29 mouse cellular contexts compared by ENCODE assay signal in the genomic region with DNA sequence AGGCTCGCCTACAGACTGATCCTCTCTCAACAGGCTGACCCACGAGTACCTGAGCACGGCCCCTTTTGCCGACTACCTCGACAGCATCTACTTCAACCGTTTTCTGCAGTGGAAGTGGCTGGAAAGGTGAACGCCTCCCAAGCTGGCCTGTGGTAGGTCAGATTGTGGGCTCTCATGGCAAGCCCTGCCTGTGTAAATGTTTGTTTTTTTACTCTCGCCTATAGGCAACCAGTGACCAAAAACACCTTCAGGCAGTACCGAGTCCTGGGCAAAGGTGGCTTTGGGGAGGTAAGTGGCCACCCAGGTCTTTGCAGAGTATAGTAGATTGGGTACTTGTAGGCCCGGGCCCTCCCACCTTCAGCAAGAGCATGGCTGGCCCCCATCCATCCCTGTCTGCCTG. TPM values are rescaled to one million over a fixed set of nuclear protein-coding genes. Genes with fewer than 3 reads are reported as not detected.
A peak's percentile ranks its signal among the peaks of the same experiment; 100 is the strongest.
DNase-seq lines count a peak whose midpoint lies in the region; ATAC-seq and TF ChIP-seq lines count a peak whose summit lies in the region.
"Had no signal": no experiment of that assay in that cellular context is flagged by ENCODE, and none has a peak within 500 bp of the region (broad histone marks: within the 10 kb centered on the region; RNA-seq: fewer than 3 reads in every experiment).

No protein-coding gene starts in this region.

- TF ChIP-seq POLR2A in heart, adult 2 months (IDR thresholded peaks at IDR 0.05; ENCODE audit: insufficient read depth, low read depth, low read length), result no peak
- no peak for TF ChIP-seq POLR2A in myocyte (IDR thresholded peaks at IDR 0.05; ENCODE audit: insufficient read length, low read depth)

- H3K4me1 ChIP-seq in heart, embryonic 15.5 days (replicated peaks), result peaks cover 48% of the 10 kb centered on the region
- H3K4me1 ChIP-seq in heart, adult 2 months (ENCODE audit: control insufficient read depth, insufficient read depth, low read length), result peaks cover 23% of the 10 kb centered on the region

- WGBS in heart, embryonic 15.5 days, result 88% methylated on average over 10 of the region's 10 CpGs
- 91% methylated on average over 10 of the region's 10 CpGs for WGBS in heart, adult 2 months

- H3K9ac ChIP-seq in heart, embryonic 15.5 days, result no peak overlapping the region
- no peak overlapping the region for H3K9ac ChIP-seq in heart, adult 2 months (ENCODE audit: low read depth, low read length)
- H3K9ac ChIP-seq: hindbrain, embryonic 13.5 days; kidney, embryonic 15.5 days; liver, embryonic 13.5 days; midbrain, embryonic 12.5 days had no signal

- no peak overlapping the region for H3ac ChIP-seq in myocyte (ENCODE audit: control insufficient read depth, insufficient read length)

- no peak for ATAC-seq in heart, embryonic 15.5 days (replicated peaks; ENCODE audit: insufficient number of reproducible peaks, insufficient read depth, low FRiP score, low read depth)
- ATAC-seq: forebrain, embryonic 14.5 days had no signal

- no peaks in the 10 kb centered on the region for H3K9me3 ChIP-seq in heart, embryonic 15.5 days (replicated peaks)
- H3K9me3 ChIP-seq: G1E; heart, embryonic 10.5 days; hindbrain, embryonic 13.5 days; kidney, embryonic 15.5 days; liver, embryonic 13.5 days; midbrain, embryonic 12.5 days had no signal

- H3K4me2 ChIP-seq in heart, embryonic 15.5 days, result no peak overlapping the region
- peak overlapping the region; percentile 56 for H3K4me2 ChIP-seq in myocyte (ENCODE audit: low read depth)
- H3K4me2 ChIP-seq: hindbrain, embryonic 13.5 days; kidney, embryonic 15.5 days; liver, embryonic 13.5 days; midbrain, embryonic 12.5 days had no signal

- intact Hi-C loops in heart, adult 2 months (cut with DNase I), result no loop called here

- H3K36me3 ChIP-seq in heart, embryonic 15.5 days, result peaks cover 40% of the 10 kb centered on the region
- peaks cover 6% of the 10 kb centered on the region; the same call in 1 of the 2 replicates for H3K36me3 ChIP-seq in heart, adult 2 months (ENCODE audit: control insufficient read depth, insufficient read depth, low read length)
- H3K36me3 ChIP-seq in myocyte (ENCODE audit: control insufficient read depth, insufficient read depth), result peaks cover 5% of the 10 kb centered on the region

- H3K27ac ChIP-seq in heart, embryonic 15.5 days, result peak overlapping the region; percentile 73
- no peak overlapping the region for H3K27ac ChIP-seq in heart, adult 2 months
- H3K27ac ChIP-seq: heart, embryonic 10.5 days; hindbrain, embryonic 13.5 days; kidney, embryonic 15.5 days; left cerebral cortex, adult 2 months; liver, embryonic 13.5 days; midbrain, embryonic 12.5 days had no signal

- H3K79me2 ChIP-seq in heart, adult 2 months (replicated peaks; ENCODE audit: control insufficient read depth, insufficient read depth, low read length), result peaks cover 3% of the 10 kb centered on the region
- H3K79me2 ChIP-seq in myocyte (ENCODE audit: control insufficient read depth, insufficient read depth), result peaks cover 27% of the 10 kb centered on the region

- H3K4me3 ChIP-seq in heart, embryonic 15.5 days, result no peak overlapping the region
- H3K4me3 ChIP-seq in heart, adult 2 months, result no peak overlapping the region
- no peak overlapping the region for H3K4me3 ChIP-seq in myocyte
- H3K4me3 ChIP-seq: heart, embryonic 10.5 days; hindbrain, embryonic 13.5 days; kidney, embryonic 15.5 days; left cerebral cortex, adult 2 months; liver, embryonic 13.5 days; midbrain, embryonic 12.5 days had no signal

- no peak for DNase-seq in heart, adult 2 months
- DNase-seq in lung, postnatal 36 days, result peak; percentile 44
- no peak for DNase-seq in lung, postnatal 10 days
- no peak for DNase-seq in thymus, postnatal 25 days
- no peak for DNase-seq in thymus, postnatal 0 days (ENCODE audit: low spot score)
- DNase-seq: cerebellum, adult 8-10 months; liver, embryonic 13.5 days; retina, postnatal 1 day; right cerebral cortex, postnatal 14 days; thymus, adult 18-20 months; thymus, postnatal 4 days had no signal

- TF ChIP-seq CTCF in heart, adult 2 months (IDR thresholded peaks at IDR 0.05), result no peak

- H3K27me3 ChIP-seq in heart, embryonic 15.5 days, result no peaks in the 10 kb centered on the region
- H3K27me3 ChIP-seq in heart, adult 2 months (ENCODE audit: control insufficient read depth, insufficient read depth, low read length), result no peaks in the 10 kb centered on the region
- H3K27me3 ChIP-seq in myocyte (ENCODE audit: control insufficient read depth, insufficient read depth, insufficient read length), result no peaks in the 10 kb centered on the region
- H3K27me3 ChIP-seq: hindbrain, embryonic 13.5 days; kidney, embryonic 15.5 days; liver, embryonic 13.5 days; midbrain, embryonic 12.5 days had no signal

- no peak for TF ChIP-seq EP300 in heart, adult 2 months (IDR thresholded peaks at IDR 0.05; ENCODE audit: insufficient read depth, low read depth, low read length)

TF ChIP-seq in myocyte, 11 proteins besides CTCF, POLR2A, EP300 and RAD21:
- TF ChIP-seq CEBPB (IDR thresholded peaks at IDR 0.05; ENCODE audit: insufficient read depth, poor library complexity, severe bottlenecking) (no peak), MYOD1 (IDR thresholded peaks at IDR 0.05; ENCODE audit: control insufficient read depth in 1 of 3, insufficient read length in 2 of 3, low read depth in 2 of 3) (no peak), TCF12 (IDR thresholded peaks at IDR 0.05; ENCODE audit: insufficient read depth, poor library complexity, severe bottlenecking) (no peak), USF1 (IDR thresholded peaks at IDR 0.05; ENCODE audit: low read depth) (no peak), REST (IDR thresholded peaks at IDR 0.05; ENCODE audit: insufficient read depth, insufficient read length) (no peak), MAX (IDR thresholded peaks at IDR 0.05; ENCODE audit: low read depth) (no peak), E2F4 (IDR thresholded peaks at IDR 0.05; ENCODE audit: insufficient read depth) (no peak), SRF (IDR thresholded peaks at IDR 0.05; ENCODE audit: control insufficient read depth, insufficient read length, low read depth) (no peak), MYOG (IDR thresholded peaks at IDR 0.05; ENCODE audit: control insufficient read depth in 1 of 3, insufficient read depth in 1 of 3, insufficient read length in 2 of 3, low read depth in 2 of 3) (no peak), POLR2AphosphoS2 (IDR thresholded peaks at IDR 0.05; ENCODE audit: insufficient read length, low read depth) (no peak)

RNA-seq across cellular contexts. Expression of a gene that starts 6.4 kb away (rescaled TPM):
- 15.5 and 24.7 TPM in 2 replicates for polyA plus RNA-seq in heart, embryonic 15.5 days (2015; fragmentation: Nextera tagmentation; extraction: Ambion mirVana)
- total RNA-seq in heart, adult 2 months (2021), result 10 to 100 TPM; 17.1 to 19.5 TPM
- polyA plus RNA-seq in heart, adult 2 months (2012; rRNA removed), result 22.5 and 29.0 TPM in 2 replicates
- polyA plus RNA-seq in myocyte (2012; fragmentation: generic; extraction: Trizol), result 29.1 TPM
- polyA plus RNA-seq in thymus, postnatal 0 days (2015; fragmentation: Nextera tagmentation; extraction: Ambion mirVana), result 76.9 and 87.8 TPM in 2 replicates

RNA-seq across cellular contexts. Expression of a gene that starts 12.8 kb away (rescaled TPM):
- 0.18 and 0.30 TPM in 2 replicates for polyA plus RNA-seq in heart, embryonic 15.5 days (2015; fragmentation: Nextera tagmentation; extraction: Ambion mirVana)
- under 1 TPM; 0.86 to 0.94 TPM for total RNA-seq in heart, adult 2 months (2021)
- 0.53 and 1.1 TPM in 2 replicates for polyA plus RNA-seq in heart, adult 2 months (2012; rRNA removed)
- 5.1 TPM for polyA plus RNA-seq in myocyte (2012; fragmentation: generic; extraction: Trizol)
- polyA plus RNA-seq in thymus, postnatal 0 days (2015; fragmentation: Nextera tagmentation; extraction: Ambion mirVana), result 0.27 and 0.46 TPM in 2 replicates
- polyA plus RNA-seq: liver, embryonic 13.5 days had no signal

RNA-seq across cellular contexts. Expression of a gene that starts 24.7 kb away (rescaled TPM):
- polyA plus RNA-seq in heart, embryonic 15.5 days (2015; fragmentation: Nextera tagmentation; extraction: Ambion mirVana), result 0.10 and 1.2 TPM in 2 replicates
- not detected for total RNA-seq in heart, adult 2 months (2021)
- polyA plus RNA-seq in heart, adult 2 months (2012; rRNA removed), result 0.23 TPM in 1 of 2 replicates, not detected in the other
- not detected for polyA plus RNA-seq in myocyte (2012; fragmentation: generic; extraction: Trizol)
- polyA plus RNA-seq in thymus, postnatal 0 days (2015; fragmentation: Nextera tagmentation; extraction: Ambion mirVana), result 0.12 TPM in 1 of 2 replicates, not detected in the other
- total RNA-seq: heart, postnatal 4 days had no signal
- polyA plus RNA-seq: embryonic facial prominence, embryonic 11.5 days; forebrain, embryonic 14.5 days; G1E; hindbrain, embryonic 13.5 days; midbrain, embryonic 12.5 days; neural tube, embryonic 14.5 days had no signal

RNA-seq across cellular contexts. Expression of a gene that starts 36.3 kb away (rescaled TPM):
- polyA plus RNA-seq in heart, embryonic 15.5 days (2015; fragmentation: Nextera tagmentation; extraction: Ambion mirVana), result not detected in 2 replicates
- total RNA-seq in heart, adult 2 months (2021), result not detected
- not detected in 2 replicates for polyA plus RNA-seq in heart, adult 2 months (2012; rRNA removed)
- not detected for polyA plus RNA-seq in myocyte (2012; fragmentation: generic; extraction: Trizol)
- polyA plus RNA-seq in thymus, postnatal 0 days (2015; fragmentation: Nextera tagmentation; extraction: Ambion mirVana), result not detected in 2 replicates
- total RNA-seq: adrenal gland, adult 8-10 months; G1E; heart, postnatal 4 days; left cerebral cortex, adult 2 months; left cerebral cortex, postnatal 36 days; megakaryocyte, adult 5-6 weeks had no signal
- polyA plus RNA-seq: embryonic facial prominence, embryonic 11.5 days; G1E; heart, embryonic 10.5 days; heart, embryonic 16.5 days; hindbrain, embryonic 13.5 days; kidney, embryonic 15.5 days; liver, embryonic 13.5 days; lung, adult 2 months; midbrain, embryonic 12.5 days; stomach, embryonic 16.5 days had no signal

RNA-seq across cellular contexts. Expression of a gene that starts 36.6 kb away (rescaled TPM):
- polyA plus RNA-seq in heart, embryonic 15.5 days (2015; fragmentation: Nextera tagmentation; extraction: Ambion mirVana), result 60.1 and 77.2 TPM in 2 replicates
- 1 to 10 TPM; 4.8 to 9.3 TPM for total RNA-seq in heart, adult 2 months (2021)
- 10.4 and 11.5 TPM in 2 replicates for polyA plus RNA-seq in heart, adult 2 months (2012; rRNA removed)
- 165 TPM for polyA plus RNA-seq in myocyte (2012; fragmentation: generic; extraction: Trizol)
- 8.4 and 9.3 TPM in 2 replicates for polyA plus RNA-seq in thymus, postnatal 0 days (2015; fragmentation: Nextera tagmentation; extraction: Ambion mirVana)
